ENCODE assay signal across 9 mouse cellular contexts in genomic region chr8:79030326-79031265, GRCm38 (mm10). TPM values are rescaled to one million over a fixed set of nuclear protein-coding genes. Genes with fewer than 3 reads are reported as not detected.
DNase-seq lines count a peak whose midpoint lies in the region; ATAC-seq and TF ChIP-seq lines count a peak whose summit lies in the region.
"Had no signal": no experiment of that assay in that cellular context is flagged by ENCODE, and none has a peak within 500 bp of the region (broad histone marks: within the 10 kb centered on the region; RNA-seq: fewer than 3 reads in every experiment).

No protein-coding gene starts in this region.

- no peaks in the 10 kb centered on the region for H3K36me3 ChIP-seq in hindbrain, embryonic 12.5 days

- peak overlapping the region; percentile 85 for H3K4me2 ChIP-seq in hindbrain, embryonic 12.5 days (replicated peaks)

- peak; percentile 85 for DNase-seq in NIH3T3 (ENCODE audit: low read depth)
- DNase-seq in cerebellum, adult 2 months: peak; percentile 68 to 70
- DNase-seq in frontal cortex, adult 2 months (ENCODE audit: extremely low spot score in 1 of 2, low spot score in 1 of 2): peak; percentile 16 to 64
- peak; percentile 35 to 50 for DNase-seq in layer of hippocampus, postnatal 36 days
- peak; percentile 42 for DNase-seq in lung, postnatal 14 days
- DNase-seq in retina, postnatal 7 days (ENCODE audit: low read depth, low spot score): peak; percentile 21
- DNase-seq in urinary bladder, postnatal 25 days (ENCODE audit: low spot score): peak; percentile 43

- TF ChIP-seq POLR2A in cerebellum, adult 2 months (IDR thresholded peaks at IDR 0.05; ENCODE audit: borderline replicate concordance, insufficient read depth, low read length): no peak

- H3K27me3 ChIP-seq in cerebellum, adult 2 months (ENCODE audit: control insufficient read depth, insufficient read depth, low read length): no peaks in the 10 kb centered on the region
- H3K27me3 ChIP-seq in hindbrain, embryonic 12.5 days: no peaks in the 10 kb centered on the region

- no peak for TF ChIP-seq CTCF in cerebellum, adult 2 months (IDR thresholded peaks at IDR 0.05; ENCODE audit: borderline replicate concordance, insufficient read depth, low read depth, low read length)

- H3K4me3 ChIP-seq in cerebellum, adult 2 months (replicated peaks; ENCODE audit: insufficient read depth, low read depth, low read length): peak overlapping the region; percentile 98
- H3K4me3 ChIP-seq in hindbrain, embryonic 12.5 days: peak overlapping the region; percentile 99

- WGBS in cerebellum, adult 2 months: 3% methylated on average over 57 of the region's 62 CpGs
- under 1% methylated on average over 59 of the region's 62 CpGs for WGBS in hindbrain, embryonic 12.5 days

- no peaks in the 10 kb centered on the region for H3K9me3 ChIP-seq in hindbrain, embryonic 12.5 days (replicated peaks)

- ATAC-seq in hindbrain, embryonic 12.5 days (ENCODE audit: low FRiP score): no peak

- peak overlapping the region; percentile 75 for H3K27ac ChIP-seq in cerebellum, adult 2 months (ENCODE audit: insufficient read depth, low read length)
- H3K27ac ChIP-seq in hindbrain, embryonic 12.5 days: peak overlapping the region; percentile 100
- H3K27ac ChIP-seq: macrophage had no signal

- H3K4me1 ChIP-seq in cerebellum, adult 2 months (ENCODE audit: control insufficient read depth, insufficient read depth, low read length): no peaks in the 10 kb centered on the region
- H3K4me1 ChIP-seq in hindbrain, embryonic 12.5 days: peaks cover 40% of the 10 kb centered on the region

- H3K9ac ChIP-seq in hindbrain, embryonic 12.5 days: peak overlapping the region; percentile 99

RNA-seq across cellular contexts. Expression of gene Zfp827, which starts 2.4 kb away (rescaled TPM):
- 24.7 and 27.8 TPM in 2 replicates for polyA plus RNA-seq in cerebellum, adult 2 months (2012; rRNA removed)
- 33.5 and 35.5 TPM in 2 replicates for polyA plus RNA-seq in frontal cortex, adult 2 months (2012; rRNA removed)
- polyA plus RNA-seq in hindbrain, embryonic 12.5 days (2016; fragmentation: Nextera tagmentation; extraction: Ambion mirVana): 14.2 and 15.2 TPM in 2 replicates
- 10 to 100 TPM; 30.3 to 32.3 TPM for total RNA-seq in layer of hippocampus, postnatal 36 days (2021)

Comparison
In these comparisons a context has a peak if more than half of its experiments do, and no peak if none do; other contexts are left out.
1. DNase-seq: peak in every context shown above with its lines; median percentile 85 in NIH3T3; 69 in cerebellum, adult 2 months; 43 in urinary bladder, postnatal 25 days; 42 in layer of hippocampus, postnatal 36 days; 42 in lung, postnatal 14 days; 40 in frontal cortex, adult 2 months; 21 in retina, postnatal 7 days.